Mouse (Mus musculus) 3134 (cell line): ENCODE results near the gene Gmip.

ENCODE experiments used
- DNase-seq: peaks from one replicate; pipeline ENCODE4 v3.0.0-alpha.2; 2011; ENCODE audit warnings: low spot score; ENCODE audit not compliant: insufficient read length; ENCODE audit errors: extremely low read depth

Gene Gmip

DNA sequence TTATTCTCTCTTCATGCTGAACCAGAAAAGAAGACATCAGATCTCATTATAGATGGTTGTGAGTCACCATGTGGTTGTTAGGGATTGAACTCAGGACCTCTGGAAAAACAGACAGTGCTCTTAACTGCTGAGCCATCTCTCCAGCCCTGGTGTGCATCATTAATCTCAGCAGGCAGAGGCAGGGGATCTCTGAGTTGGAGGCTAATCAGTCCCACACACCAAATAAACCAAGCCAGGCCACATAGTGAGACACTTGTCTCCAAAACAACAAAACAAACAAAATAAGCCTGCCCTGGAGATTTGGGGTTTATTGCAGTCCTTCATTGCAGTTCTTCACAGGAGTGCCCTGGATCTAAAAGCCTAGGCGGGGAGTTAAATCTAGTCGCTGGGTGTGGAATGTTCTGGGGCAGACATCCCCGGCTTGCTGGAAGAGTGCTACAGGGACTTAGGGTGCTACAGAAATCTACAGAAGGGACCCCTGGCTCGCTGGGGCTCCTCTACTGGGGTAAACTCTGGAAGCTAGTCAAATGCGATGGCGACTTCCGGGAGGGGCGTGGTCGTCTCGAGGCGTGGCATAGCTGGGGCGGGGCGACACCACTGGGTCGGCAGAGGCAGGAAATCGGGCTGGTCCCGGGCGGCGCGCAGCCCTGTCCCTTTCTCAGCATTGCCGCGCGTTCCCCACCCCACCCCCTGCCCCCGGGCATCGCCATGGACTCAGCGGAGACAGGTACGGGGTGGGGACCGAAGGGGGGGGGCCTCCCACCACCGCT, at the start of gene Gmip:
TSS of gene Gmip (plus strand) at position 586 of the 770 bp plus-strand sequence.
- peak; percentile 80 for DNase-seq

DNA sequence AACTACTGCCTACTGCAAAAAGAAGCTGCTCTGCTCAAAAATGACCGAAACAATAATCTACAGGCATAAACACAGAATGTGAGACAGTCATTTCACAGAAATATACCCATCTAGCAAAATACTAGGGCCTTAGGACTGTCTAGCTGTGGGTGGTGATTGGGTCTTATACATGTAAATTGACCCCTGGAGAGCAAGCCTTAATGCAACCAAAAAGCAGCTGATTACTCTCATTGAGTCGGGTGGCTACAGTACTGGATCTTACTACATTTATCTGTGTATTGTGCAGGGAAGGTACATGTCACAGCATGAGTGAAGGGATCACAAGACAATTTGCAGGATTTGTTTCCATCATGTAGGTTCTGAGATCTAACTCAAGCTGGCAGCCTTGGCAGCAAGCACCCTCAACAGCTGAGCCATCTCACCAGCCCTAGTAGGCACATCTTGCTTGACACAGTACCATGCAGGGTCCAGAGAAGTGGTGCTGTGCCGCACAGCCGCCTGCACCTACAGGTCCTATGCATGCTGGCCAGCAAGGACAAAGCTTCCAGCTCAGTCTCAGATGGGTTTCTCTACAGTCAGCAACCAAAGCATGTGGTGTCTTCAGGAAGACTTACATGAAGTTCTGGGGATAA, 46.5 kb upstream of the Gmip start:
- DNase-seq = no peak

DNA sequence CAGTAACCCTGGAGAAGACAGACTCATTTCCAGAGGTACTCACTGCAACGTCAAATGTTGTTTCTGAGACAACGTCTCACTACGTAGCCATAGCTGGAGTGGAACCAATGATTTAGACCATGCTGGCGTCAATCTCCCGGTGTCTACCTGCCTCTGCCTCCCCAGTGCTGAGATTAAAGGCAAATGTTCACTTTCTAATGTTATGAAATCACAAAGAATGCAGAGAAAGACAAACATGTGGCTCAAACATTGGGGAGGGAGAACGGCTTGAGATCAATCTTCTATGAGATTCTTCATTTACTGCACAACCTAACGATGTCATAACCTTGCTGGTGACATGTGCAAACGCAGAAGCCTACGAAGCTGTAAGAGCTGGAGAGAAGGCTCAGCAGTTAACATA, 37.3 kb upstream of the Gmip start:
- no peak for DNase-seq

DNA sequence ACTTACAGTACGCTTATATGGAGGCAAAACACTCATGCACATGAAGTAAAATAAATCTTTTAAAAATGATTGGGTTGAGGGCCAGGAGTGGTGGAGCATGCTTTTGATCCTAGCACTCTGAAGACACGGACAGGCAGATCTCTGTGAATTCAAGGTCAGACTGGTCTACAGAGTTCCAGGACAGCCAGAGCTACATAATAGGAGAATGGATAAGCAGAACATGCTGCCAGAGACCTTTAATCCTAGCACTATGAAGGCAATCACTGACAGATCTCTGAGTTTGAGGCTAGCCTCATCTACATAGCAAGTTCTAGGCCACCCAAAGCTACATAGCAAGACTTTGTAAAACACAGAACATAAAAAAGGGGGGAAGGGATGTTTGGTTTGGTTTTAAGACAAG, 36.4 kb upstream of the Gmip start:
- no peak for DNase-seq

DNA sequence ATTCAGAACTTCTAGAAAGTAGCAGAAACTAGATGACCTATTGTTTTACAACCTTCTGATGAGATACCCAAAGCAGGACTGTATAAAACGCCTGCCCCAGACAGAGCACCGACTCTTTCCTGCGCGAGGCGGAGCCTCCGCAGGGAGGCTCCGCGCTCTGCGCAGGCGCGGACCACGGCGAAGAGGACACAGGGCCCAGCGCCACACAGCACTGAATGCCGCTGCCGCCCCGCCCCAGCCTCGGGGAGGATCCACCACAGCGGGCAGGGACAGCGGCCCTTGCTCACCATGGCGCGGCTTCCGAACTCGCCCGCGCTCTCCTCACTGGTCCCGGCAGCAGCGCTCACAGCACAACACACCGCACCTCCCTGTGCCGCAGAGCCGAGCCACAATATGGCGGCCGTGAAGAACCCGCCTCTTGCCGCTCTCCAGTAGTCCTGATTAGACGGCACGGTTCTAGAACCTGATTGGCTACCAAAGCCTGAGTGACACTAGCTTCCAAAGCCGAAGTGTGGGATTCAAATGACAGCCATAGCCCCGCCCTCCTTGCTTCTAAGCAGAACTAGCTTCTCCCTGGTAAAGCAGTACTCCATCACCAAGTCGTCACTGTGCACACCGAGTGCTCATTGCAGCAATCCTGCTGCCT, 33.9 kb upstream of the Gmip start, which contains the start of gene Gm20422:
TSS of gene Gm20422 (minus strand) at position 384 of the 646 bp plus-strand sequence.
- peak; percentile 94 for DNase-seq

DNA sequence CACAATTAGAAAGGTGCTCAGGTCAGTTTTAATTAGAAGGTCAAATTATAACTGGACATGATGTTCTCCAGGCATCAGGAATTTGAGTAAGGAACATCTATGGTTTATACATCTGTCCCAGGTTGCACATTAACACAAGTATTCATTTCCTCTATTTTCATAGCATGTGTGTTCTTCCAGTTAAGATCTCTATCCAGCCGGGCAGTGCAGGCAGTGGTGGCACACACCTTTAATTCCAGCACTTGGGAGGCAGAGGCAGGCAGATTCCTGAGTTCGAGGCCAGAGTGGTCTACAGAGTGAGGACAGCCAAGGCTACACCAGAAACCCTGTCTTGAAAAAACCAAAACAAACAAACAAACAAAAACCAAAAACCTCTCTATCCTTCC, 33.3 kb upstream of the Gmip start:
- DNase-seq = no peak

DNA sequence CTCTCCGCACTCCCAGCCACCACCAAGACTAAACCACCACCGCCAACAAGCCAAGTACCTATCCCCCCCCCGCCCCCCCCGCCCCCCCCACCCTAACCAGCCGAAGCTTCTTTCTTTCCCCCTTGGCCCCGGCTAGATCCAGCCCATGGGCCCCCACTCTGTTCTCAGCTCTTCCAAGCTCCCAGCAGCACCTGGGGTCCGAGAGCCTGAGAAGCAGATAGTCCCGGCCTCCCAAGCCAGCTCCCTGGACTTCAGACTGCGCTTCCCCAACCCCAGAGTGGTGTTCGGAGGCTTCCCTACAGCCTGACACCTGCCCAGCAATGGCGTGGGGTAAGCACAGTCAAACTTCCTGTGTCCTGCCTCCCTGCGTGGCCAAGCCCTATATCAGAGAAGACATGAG, 31.4 kb upstream of the Gmip start:
- DNase-seq = no peak

DNA sequence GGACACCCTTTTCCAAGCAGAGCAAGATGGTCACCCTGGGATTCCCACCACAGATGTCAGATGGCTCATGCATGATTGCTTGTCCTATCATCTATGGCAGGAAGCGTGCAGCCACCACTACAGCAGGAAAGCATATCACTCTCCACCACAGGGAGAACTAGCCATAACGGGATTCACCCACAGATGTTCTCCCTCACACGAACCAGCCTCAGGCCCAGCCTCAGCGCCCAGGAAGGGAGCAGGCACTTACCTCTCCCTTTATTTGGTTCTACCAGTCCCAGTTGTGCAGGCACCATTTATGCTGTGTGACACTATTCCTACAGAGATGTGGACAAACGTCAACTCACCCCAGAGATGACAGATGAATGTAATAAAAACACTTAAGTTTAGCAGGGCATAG, 19.4 kb upstream of the Gmip start:
- DNase-seq = no peak

DNA sequence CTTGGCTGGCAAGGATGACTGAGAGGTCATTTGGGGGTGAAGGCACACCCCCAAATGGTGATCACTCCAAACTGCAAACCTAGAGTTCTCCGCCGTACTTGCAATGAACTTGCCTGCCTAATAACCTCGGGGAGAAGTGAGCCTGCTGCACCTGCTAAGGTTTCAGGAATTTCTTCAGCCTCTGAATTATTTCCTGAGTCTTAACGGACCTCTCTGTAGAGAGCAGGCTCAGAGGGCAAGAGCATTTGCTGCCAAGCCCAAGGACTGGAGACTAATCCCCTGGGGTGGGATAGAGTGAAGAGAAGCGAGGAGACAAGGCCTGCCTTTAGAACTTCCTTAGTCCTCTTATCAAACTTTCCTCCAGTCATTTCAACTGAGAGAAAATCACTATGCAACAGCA, 18.7 kb upstream of the Gmip start:
- no peak for DNase-seq

DNA sequence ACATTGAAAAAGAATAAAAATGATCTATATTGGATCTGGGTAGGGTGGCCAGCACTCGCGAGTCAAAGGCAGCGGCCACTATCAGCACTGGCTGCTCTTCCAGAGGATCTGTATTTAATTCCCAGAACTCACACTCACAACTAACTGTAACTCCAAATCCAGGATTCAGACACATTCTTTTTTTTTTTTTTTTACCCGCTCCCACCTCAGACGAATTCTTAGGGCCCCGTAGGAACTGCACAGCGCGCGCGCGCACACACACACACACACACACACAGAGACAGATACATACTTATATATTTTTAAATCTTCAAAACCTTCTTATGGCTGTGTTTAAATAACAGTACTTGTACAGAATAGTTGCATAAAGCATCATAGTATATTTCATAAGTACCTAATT, 18.1 kb upstream of the Gmip start:
- DNase-seq = peak; percentile 30

DNA sequence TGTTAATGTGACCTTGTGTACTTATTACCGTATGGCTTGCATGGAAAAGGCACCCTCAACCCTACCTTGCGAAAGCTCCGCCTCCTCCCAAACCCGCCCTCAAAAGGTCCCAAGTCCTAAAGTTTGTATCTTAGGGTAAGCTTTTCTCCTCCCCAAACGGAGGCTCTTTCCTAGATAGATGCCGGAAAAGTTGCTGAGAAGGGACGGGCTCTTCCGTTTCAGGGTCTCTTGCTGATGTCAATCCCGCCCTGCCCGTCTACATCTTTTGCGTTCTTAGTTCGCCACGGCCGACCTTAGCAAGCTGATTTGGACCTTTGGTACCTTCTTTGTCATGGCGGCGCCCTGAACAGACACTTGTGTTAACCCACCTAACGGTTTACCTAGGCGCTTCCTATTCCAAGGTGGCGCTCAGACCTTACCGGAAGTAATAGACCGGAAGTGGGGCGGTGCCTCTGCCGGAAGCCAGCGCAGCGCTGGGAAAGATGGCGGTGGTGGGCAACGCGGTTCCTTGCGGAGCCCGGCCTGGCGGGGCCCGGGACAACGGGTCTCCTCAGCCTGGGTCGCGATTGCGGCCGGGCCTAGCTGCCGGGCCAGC, 17.6 kb upstream of the Gmip start, which contains the start of the genes Atp13a1 and Zfp866:
TSS of gene Atp13a1 (plus strand) at position 391 of the 595 bp plus-strand sequence.
TSS of gene Zfp866 (minus strand) at position 406 of the 595 bp plus-strand sequence.
- DNase-seq = peak; percentile 80

DNA sequence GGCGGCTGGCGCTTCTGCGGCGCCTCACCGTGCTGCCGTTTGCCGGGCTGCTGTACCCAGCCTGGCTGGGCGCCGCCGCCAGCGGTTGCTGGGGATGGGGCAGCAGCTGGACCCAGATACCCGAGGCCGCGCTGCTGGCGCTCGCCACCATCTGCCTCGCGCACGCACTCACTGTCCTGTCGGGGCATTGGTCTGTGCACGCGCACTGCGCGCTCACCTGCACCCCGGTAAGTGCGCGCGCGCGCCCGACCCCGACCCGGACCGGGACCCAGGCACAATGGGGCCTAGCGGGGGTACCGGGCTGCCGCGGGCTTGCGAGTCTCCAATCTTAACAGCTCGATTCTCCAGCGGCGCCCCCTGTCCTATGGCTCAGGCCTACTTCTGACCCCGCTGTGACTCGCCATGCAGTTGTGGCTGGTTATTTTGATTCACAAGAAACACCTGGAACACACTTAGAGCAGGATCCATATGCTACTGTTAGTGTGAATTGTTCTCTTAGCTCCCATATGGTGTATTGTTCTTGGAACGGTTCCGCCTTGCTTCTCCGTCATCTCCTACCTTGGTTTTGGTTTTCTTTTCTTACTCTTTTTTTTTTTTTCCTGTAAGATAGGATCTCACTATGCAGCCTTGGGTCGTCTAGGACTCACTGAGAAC, 16.9 kb upstream of the Gmip start:
- DNase-seq = no peak

DNA sequence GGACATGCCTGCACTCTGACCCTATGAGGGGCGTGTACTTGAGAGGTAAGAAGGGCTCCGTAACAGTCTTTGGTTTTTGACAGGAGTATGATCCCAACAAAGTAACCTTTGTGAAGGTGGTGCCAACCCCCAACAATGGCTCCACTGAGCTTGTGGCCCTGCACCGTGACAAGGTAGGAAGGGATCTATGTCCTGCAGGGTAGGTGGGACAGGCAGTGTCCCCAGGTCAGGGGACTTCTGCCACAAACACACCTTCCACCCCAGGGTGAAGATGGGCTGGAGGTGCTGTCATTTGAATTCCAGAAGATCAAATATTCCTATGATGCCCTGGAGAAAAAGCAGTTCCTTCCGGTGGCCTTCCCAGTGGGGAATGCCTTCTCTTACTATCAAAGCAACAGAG, 14.8 kb upstream of the Gmip start:
- no peak for DNase-seq

DNA sequence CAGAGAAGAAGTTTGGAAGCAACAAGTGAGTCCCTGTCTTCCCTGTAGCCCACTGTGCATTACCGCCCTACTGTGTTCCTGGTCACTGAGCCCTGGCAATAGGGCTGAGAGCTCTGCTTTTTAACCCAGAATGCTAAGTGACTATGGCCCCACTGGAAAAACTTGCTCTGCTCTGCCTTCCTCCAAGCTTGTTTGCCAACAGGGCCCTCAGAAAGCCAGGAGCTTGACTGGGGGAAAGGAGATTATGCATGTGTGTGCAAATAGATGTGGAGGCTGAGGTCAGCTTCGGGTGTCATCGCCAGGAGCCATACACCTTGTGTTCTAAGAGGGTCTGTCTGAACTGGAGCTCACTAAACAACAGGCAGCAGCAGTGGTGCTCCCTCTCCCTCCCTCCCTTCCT, 14.4 kb upstream of the Gmip start:
- DNase-seq = no peak

DNA sequence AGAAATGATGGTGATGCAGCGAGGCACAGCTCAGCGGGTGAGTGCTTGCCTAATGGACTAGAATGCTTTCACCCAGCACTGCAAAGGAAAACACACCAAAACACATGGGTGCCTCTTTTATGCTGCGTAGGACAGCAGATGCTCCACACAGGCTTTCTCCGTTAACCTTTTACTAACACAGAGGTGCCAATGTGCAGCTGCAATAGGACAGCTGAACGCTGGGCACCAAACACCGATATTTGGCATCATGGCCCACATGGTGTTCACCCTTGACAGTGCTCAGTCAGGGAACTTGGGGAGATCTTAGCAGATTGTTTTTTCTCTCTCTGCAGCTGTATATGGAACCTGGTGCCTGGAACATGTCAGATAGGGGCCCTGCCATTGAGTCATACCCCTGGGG, 13.6 kb upstream of the Gmip start:
- DNase-seq = no peak

DNA sequence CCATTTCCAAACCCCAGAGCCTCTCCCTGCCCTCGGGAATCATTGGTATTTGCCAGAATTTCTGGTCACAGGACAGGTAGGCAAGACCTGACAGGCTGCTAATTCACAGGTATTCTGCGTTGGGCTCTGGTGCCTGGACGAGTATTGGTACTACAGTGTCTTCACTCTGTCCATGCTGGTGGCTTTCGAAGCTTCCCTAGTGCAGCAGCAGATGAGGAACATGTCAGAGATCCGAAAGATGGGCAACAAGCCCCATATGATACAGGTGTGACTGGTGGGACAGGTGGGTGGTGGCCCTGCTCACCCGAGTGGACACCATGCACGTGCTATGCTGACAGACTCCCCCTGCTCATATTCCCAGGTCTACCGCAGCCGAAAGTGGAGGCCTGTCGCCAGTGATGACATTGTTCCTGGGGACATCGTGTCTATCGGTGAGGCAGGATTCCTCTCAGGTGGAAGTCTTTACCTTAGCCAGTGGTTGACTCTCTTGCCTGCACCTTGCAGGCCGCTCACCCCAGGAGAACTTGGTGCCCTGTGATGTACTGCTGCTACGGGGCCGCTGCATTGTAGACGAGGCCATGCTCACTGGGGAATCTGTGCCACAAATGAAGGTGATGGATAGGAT, 11.6 kb upstream of the Gmip start:
- DNase-seq = no peak

DNA sequence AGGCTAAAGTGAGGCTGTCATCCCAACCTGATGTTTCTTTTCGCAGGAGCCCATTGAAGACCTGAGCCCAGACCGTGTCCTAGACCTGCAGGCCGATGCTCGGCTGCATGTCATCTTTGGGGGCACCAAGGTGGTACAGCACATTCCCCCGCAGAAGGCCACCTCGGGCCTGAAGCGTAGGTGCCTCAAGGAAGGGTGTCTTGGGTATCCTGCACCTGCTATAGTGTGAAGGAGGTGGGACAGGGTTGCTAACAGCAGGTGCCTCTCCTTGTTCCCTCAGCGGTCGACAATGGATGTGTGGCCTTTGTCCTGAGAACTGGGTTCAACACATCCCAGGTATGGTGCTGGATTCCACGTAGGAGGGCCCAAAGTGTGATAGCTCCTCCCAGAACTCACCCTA, 10.8 kb upstream of the Gmip start:
- DNase-seq = no peak

DNA sequence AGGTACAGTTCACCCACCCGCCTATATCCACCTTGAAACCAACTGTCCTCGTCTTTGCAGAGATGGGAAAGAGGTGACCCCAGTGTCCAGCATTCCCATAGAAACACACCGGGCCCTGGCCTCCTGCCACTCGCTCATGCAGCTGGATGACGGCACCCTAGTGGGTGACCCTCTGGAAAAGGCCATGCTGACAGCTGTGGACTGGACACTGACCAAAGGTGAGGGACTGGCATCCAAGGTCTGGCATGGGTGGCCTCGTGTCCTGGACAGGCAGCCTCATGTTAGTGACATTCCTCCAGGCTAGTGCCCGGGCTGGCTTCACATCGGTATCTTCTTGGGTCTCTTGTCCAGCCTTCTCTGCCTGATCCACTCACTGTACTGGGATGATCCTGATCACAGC, 9.2 kb upstream of the Gmip start:
- DNase-seq = no peak

DNA sequence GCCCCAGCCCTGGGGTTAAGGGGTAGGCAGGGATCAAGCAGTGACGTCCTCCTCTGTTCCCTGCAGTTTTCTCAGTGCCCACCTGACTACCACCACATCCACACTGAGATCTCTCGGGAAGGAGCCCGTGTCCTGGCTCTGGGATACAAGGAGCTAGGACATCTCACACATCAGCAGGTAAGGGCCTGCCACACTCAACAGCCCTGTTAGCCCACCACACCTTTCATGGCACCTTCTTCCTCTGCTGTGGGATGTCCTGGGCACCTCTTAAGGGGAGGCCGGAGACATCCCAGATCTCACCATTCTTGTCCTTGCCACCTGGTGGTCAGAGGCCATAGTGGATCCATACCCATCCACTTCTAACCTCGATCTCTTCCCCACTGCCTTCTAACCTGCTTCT, 8.5 kb upstream of the Gmip start:
- DNase-seq = no peak

DNA sequence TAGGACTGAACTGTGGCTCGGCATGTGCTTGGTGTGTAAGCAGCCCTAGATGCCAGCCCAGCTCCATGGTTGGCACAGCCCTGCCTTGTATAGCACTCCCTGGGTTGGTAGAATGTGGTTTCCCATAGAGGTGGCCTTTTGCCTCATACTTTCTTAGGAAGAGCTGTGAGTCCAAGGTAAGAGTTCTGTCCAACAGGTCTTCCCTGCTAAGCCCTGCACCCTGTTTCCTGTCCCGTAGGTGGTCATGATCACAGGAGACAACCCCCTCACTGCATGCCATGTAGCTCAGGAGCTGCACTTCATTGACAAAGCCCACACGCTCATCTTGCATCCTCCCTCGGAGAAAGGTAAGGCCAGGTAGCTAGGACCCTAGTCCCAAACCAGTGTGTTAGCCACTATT, 6.7 kb upstream of the Gmip start:
- DNase-seq = no peak
